9 mouse cellular contexts compared by ENCODE assay signal in the genomic region with DNA sequence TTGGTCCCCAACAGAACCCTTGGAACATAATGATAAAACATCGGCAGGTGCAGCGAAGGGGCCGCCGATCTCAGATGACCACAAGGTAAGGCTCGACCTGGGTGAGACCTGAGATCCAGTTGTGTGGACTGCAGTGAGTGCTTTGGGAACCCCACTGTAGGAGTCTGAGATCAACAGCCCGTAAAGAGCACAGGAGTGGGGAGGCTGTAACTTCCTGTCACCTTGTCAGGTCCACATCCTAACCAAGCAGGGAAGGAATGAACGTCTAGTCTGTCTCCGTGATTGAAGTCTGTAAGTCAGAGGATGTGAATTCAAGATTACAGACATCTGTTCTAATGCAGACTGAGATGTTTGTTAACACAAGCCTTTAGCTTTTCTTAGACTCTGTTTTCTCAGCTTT. TPM values are rescaled to one million over a fixed set of nuclear protein-coding genes. Genes with fewer than 3 reads are reported as not detected.
DNase-seq lines count a peak whose midpoint lies in the region; ATAC-seq and TF ChIP-seq lines count a peak whose summit lies in the region.
"Had no signal": no experiment of that assay in that cellular context is flagged by ENCODE, and none has a peak within 500 bp of the region (broad histone marks: within the 10 kb centered on the region; RNA-seq: fewer than 3 reads in every experiment).

No protein-coding gene starts in this region.

- WGBS in heart, embryonic 14.5 days: 34% methylated on average over 8 of the region's 8 CpGs
- WGBS in forebrain, embryonic 16.5 days: 58% methylated on average over 8 of the region's 8 CpGs

- H3K36me3 ChIP-seq in heart, embryonic 14.5 days (ENCODE audit: control insufficient read depth, insufficient read depth, low read length): peaks cover 43% of the 10 kb centered on the region
- H3K36me3 ChIP-seq in E14TG2a.4 (ENCODE audit: insufficient read depth, low read length): peaks cover 45% of the 10 kb centered on the region
- H3K36me3 ChIP-seq in forebrain, embryonic 16.5 days (ENCODE audit: control insufficient read depth, insufficient read depth): peaks cover 6% of the 10 kb centered on the region

- peak overlapping the region; percentile 95 for H3K4me2 ChIP-seq in heart, embryonic 14.5 days (ENCODE audit: low read length)
- H3K4me2 ChIP-seq in forebrain, embryonic 16.5 days (ENCODE audit: low read length): peak overlapping the region; percentile 95

- H3K27me3 ChIP-seq in heart, embryonic 14.5 days (ENCODE audit: control insufficient read depth, insufficient read depth, low read length): no peaks in the 10 kb centered on the region
- H3K27me3 ChIP-seq in E14TG2a.4 (ENCODE audit: insufficient read depth, low read length): peaks cover 28% of the 10 kb centered on the region
- H3K27me3 ChIP-seq in forebrain, embryonic 16.5 days (replicated peaks; ENCODE audit: control insufficient read depth, insufficient read depth, low read length): 0 out of 2 replicates have a peak, but pooled peaks cover 3% of the 10 kb centered on the region
- H3K27me3 ChIP-seq: Patski had no signal

- H3K4me1 ChIP-seq in heart, embryonic 14.5 days (ENCODE audit: control insufficient read depth in 2 of 2, insufficient read depth in 2 of 2, low read length in 2 of 2): peaks cover 4 to 15% of the 10 kb centered on the region in 2 experiments
- peaks cover 33% of the 10 kb centered on the region for H3K4me1 ChIP-seq in E14TG2a.4 (replicated peaks; ENCODE audit: low read depth, low read length)
- H3K4me1 ChIP-seq in forebrain, embryonic 16.5 days (replicated peaks; ENCODE audit: control insufficient read depth, insufficient read depth, low read length): peaks cover 24% of the 10 kb centered on the region

- peak overlapping the region; percentile 89 to 95 for H3K4me3 ChIP-seq in heart, embryonic 14.5 days (ENCODE audit: control insufficient read depth in 1 of 2, insufficient read depth in 1 of 2, low read depth in 1 of 2, low read length in 2 of 2)
- peak overlapping the region; percentile 90 for H3K4me3 ChIP-seq in E14TG2a.4 (replicated peaks; ENCODE audit: low read length)
- H3K4me3 ChIP-seq in forebrain, embryonic 16.5 days (replicated peaks; ENCODE audit: low read length): peak overlapping the region; percentile 82

- no peaks in the 10 kb centered on the region for H3K9me3 ChIP-seq in heart, embryonic 14.5 days (ENCODE audit: control insufficient read depth, low read length)
- H3K9me3 ChIP-seq in E14TG2a.4 (ENCODE audit: low read length): no peaks in the 10 kb centered on the region
- no peaks in the 10 kb centered on the region for H3K9me3 ChIP-seq in forebrain, embryonic 16.5 days (ENCODE audit: control insufficient read depth, low read length)

- ATAC-seq in heart, embryonic 14.5 days (ENCODE audit: insufficient number of reproducible peaks, insufficient read depth, low FRiP score, low read depth): no peak
- ATAC-seq in forebrain, embryonic 16.5 days: no peak
- ATAC-seq in megakaryocyte-erythroid progenitor cell, adult 5-6 weeks (replicated peaks; ENCODE audit: low FRiP score, low TSS enrichment, poor library complexity, severe bottlenecking): 0 out of 2 replicates have a peak, but pooled peaks have one; percentile 28

- H3K9ac ChIP-seq in heart, embryonic 14.5 days (ENCODE audit: low read length): peak overlapping the region; percentile 97
- peak overlapping the region; percentile 88 for H3K9ac ChIP-seq in forebrain, embryonic 16.5 days (replicated peaks; ENCODE audit: low read depth, low read length)

- peak overlapping the region in 1 of 2 experiments; percentile 75; a peak in 1 of 4 replicates for H3K27ac ChIP-seq in heart, embryonic 14.5 days (replicated peaks in 1 of 2; ENCODE audit: control insufficient read depth in 1 of 2, insufficient read depth in 1 of 2, low read depth in 2 of 2, low read length in 2 of 2)
- H3K27ac ChIP-seq in forebrain, embryonic 16.5 days (ENCODE audit: low read length): no peak overlapping the region

- TF ChIP-seq CTCF in E14TG2a.4 (conservative IDR thresholded peaks at IDR 0.05; ENCODE audit: low read length): no peak

- no peak for DNase-seq in heart, postnatal 4 days
- no peak for DNase-seq in left cerebral cortex, adult 9 months (ENCODE audit: low spot score in 2 of 2)
- no peak for DNase-seq in frontal cortex, postnatal 14 days (ENCODE audit: low spot score in 2 of 2)
- no peak for DNase-seq in left cerebral cortex, adult 18-20 months (ENCODE audit: low spot score in 2 of 2)

RNA-seq across cellular contexts. Expression of gene Dnttip1, which starts 0.9 kb away (rescaled TPM):
- 51.1 and 53.8 TPM in 2 replicates for polyA plus RNA-seq in heart, embryonic 14.5 days (2014; fragmentation: Nextera tagmentation; extraction: Ambion mirVana)
- total RNA-seq in heart, postnatal 4 days (2021): 10 to 100 TPM; 41.2 to 42.0 TPM
- 67.5 and 72.9 TPM in 2 replicates for polyA plus RNA-seq in forebrain, embryonic 16.5 days (2015; fragmentation: Nextera tagmentation; extraction: Ambion mirVana)
- total RNA-seq in megakaryocyte-erythroid progenitor cell, adult 5-6 weeks (2014; fragmentation: Nextera tagmentation): 28.7 and 37.2 TPM in 2 replicates
- total RNA-seq in megakaryocyte-erythroid progenitor cell, adult 5-6 weeks (2017): 24.5 and 26.2 TPM in 2 replicates
- total RNA-seq in left cerebral cortex, adult 18-20 months (2021): 10 to 100 TPM; 34.5 to 37.5 TPM

RNA-seq across cellular contexts. Expression of gene Wfdc3, which starts 1.0 kb away (rescaled TPM):
- polyA plus RNA-seq in heart, embryonic 14.5 days (2014; fragmentation: Nextera tagmentation; extraction: Ambion mirVana): 0.51 and 0.65 TPM in 2 replicates
- under 1 TPM; 0.26 to 0.27 TPM for total RNA-seq in heart, postnatal 4 days (2021)
- 1.4 and 1.7 TPM in 2 replicates for polyA plus RNA-seq in forebrain, embryonic 16.5 days (2015; fragmentation: Nextera tagmentation; extraction: Ambion mirVana)
- 2.0 TPM in 1 of 2 replicates, not detected in the other for total RNA-seq in megakaryocyte-erythroid progenitor cell, adult 5-6 weeks (2014; fragmentation: Nextera tagmentation)
- not detected in 2 replicates for total RNA-seq in megakaryocyte-erythroid progenitor cell, adult 5-6 weeks (2017)
- total RNA-seq in left cerebral cortex, adult 18-20 months (2021): 1 to 10 TPM; 1.3 to 1.5 TPM

RNA-seq across cellular contexts. Expression of gene Ube2c, which starts 23.0 kb away (rescaled TPM):
- polyA plus RNA-seq in heart, embryonic 14.5 days (2014; fragmentation: Nextera tagmentation; extraction: Ambion mirVana): 349 and 388 TPM in 2 replicates
- total RNA-seq in heart, postnatal 4 days (2021): 100 to 1,000 TPM; 130 to 144 TPM
- 148 and 173 TPM in 2 replicates for polyA plus RNA-seq in forebrain, embryonic 16.5 days (2015; fragmentation: Nextera tagmentation; extraction: Ambion mirVana)
- 194 and 207 TPM in 2 replicates for total RNA-seq in megakaryocyte-erythroid progenitor cell, adult 5-6 weeks (2014; fragmentation: Nextera tagmentation)
- 90.6 and 159 TPM in 2 replicates for total RNA-seq in megakaryocyte-erythroid progenitor cell, adult 5-6 weeks (2017)
- not detected for total RNA-seq in left cerebral cortex, adult 18-20 months (2021)

RNA-seq across cellular contexts. Expression of gene Spint5, which starts 31.6 kb away (rescaled TPM):
- not detected in 2 replicates for polyA plus RNA-seq in heart, embryonic 14.5 days (2014; fragmentation: Nextera tagmentation; extraction: Ambion mirVana)
- not detected for total RNA-seq in heart, postnatal 4 days (2021)
- not detected in 2 replicates for polyA plus RNA-seq in forebrain, embryonic 16.5 days (2015; fragmentation: Nextera tagmentation; extraction: Ambion mirVana)
- total RNA-seq in megakaryocyte-erythroid progenitor cell, adult 5-6 weeks (2014; fragmentation: Nextera tagmentation): not detected in 2 replicates
- not detected in 2 replicates for total RNA-seq in megakaryocyte-erythroid progenitor cell, adult 5-6 weeks (2017)
- not detected for total RNA-seq in left cerebral cortex, adult 18-20 months (2021)
- polyA plus RNA-seq: Patski had no signal

RNA-seq across cellular contexts. Expression of gene Tnnc2, which starts 33.1 kb away (rescaled TPM):
- polyA plus RNA-seq in heart, embryonic 14.5 days (2014; fragmentation: Nextera tagmentation; extraction: Ambion mirVana): 0.59 and 1.7 TPM in 2 replicates
- 10 to 100 TPM in 1 of 2 experiments, not detected in 1; 10.8 TPM for total RNA-seq in heart, postnatal 4 days (2021)
- polyA plus RNA-seq in forebrain, embryonic 16.5 days (2015; fragmentation: Nextera tagmentation; extraction: Ambion mirVana): 1.1 TPM in 1 of 2 replicates, not detected in the other
- total RNA-seq in megakaryocyte-erythroid progenitor cell, adult 5-6 weeks (2014; fragmentation: Nextera tagmentation): not detected in 2 replicates
- not detected in 2 replicates for total RNA-seq in megakaryocyte-erythroid progenitor cell, adult 5-6 weeks (2017)
- total RNA-seq in left cerebral cortex, adult 18-20 months (2021): 1 to 10 TPM; 1.7 TPM

Comparison
In these comparisons a context has a peak if more than half of its experiments do, and no peak if none do; other contexts are left out.
1. RNA of gene Ube2c, which starts 23.0 kb away (total RNA-seq): 90.6 to 207 TPM in megakaryocyte-erythroid progenitor cell, adult 5-6 weeks and 130 to 144 TPM in heart, postnatal 4 days; not detected in left cerebral cortex, adult 18-20 months; every median in the first group is over 10 times any median in the second.
2. Peak in every context shown above with its lines, with median percentiles within 50 percentile points of each other: H3K4me3 ChIP-seq.